Mouse (Mus musculus): Measurements from ENCODE around the gene Ankrd65. TPM values are rescaled to one million over a fixed set of nuclear protein-coding genes. Genes with fewer than 3 reads are reported as not detected.
A peak's percentile ranks its signal among the peaks of the same experiment; 100 is the strongest.

Gene Ankrd65
- total RNA-seq, 2 experiments from 2014 or later = 0.39 TPM; not detected in 1

GRCm38 (mm10) chr4:155846871-155847578 is 56.8 kb downstream of the Ankrd65 start, which contains the start of gene Dvl1:
Dvl1 (plus strand) TSS chr4:155847402.
- peak; percentile 97 to 99 for DNase-seq (ENCODE audit: low spot score in 2 of 2)

DNA sequence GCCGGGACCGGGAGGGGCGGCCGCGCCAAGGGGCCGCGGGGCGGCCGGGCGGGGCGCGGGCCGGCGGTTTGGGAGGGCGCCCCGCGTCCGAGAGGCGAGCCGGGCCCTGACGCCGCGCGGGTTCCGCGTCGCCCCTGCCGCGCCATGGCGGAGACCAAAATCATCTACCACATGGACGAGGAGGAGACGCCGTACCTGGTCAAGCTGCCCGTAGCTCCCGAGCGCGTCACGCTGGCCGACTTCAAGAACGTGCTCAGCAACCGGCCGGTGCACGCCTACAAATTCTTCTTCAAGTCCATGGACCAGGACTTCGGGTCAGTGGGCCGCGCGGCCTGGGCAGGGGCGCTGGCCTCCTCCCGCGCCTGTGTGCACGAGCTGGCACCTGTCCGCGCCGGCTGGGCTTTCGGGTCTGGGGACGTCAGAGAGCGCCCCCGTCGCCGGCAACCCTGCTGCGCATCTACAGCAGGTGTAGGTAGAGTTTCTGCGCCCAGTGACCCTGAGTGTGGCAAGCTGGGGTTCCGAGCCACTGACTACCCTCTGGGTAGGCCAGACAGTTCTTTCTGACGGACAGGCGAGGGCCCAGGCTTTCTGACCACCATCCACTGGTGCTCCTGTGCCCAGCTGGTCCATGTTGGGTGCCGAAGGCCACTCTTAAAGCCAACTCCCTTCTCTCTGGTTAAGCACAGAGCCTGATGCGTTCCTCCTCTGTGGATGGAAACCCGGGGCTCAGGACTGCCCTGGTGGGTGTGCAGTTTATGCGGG is 57.5 kb downstream of the Ankrd65 start:
- no peak for DNase-seq (ENCODE audit: low spot score in 2 of 2)

GRCm38 (mm10) chr4:155848434-155849095 is 58.3 kb downstream of the Ankrd65 start:
- DNase-seq (ENCODE audit: low spot score in 2 of 2) = no peak

Small RNAs within 50 kb of the gene (microRNA-seq; reads per million reads assigned to microRNA genes)
- gene Gm27743 = not detected

Other genes starting within 250 kb of the Ankrd65 start
- gene Nadk, start 228.1 kb upstream of the Ankrd65 start, total RNA-seq (2021) = 10 to 100 TPM; 31.8 to 33.1 TPM
- gene Slc35e2, start 189.0 kb upstream of the Ankrd65 start, total RNA-seq (2021) = 10 to 100 TPM; 12.0 to 13.0 TPM
- gene Cdk11b, start 165.6 kb upstream of the Ankrd65 start, total RNA-seq (2021) = 10 to 100 TPM; 35.8 to 44.0 TPM
- gene Gm10563, start 145.0 kb upstream of the Ankrd65 start, total RNA-seq (2021) = not detected
- gene Mmp23, start 137.1 kb upstream of the Ankrd65 start, total RNA-seq (2021) = 10 to 100 TPM; 30.1 to 37.9 TPM
- gene Mib2, start 121.2 kb upstream of the Ankrd65 start, total RNA-seq (2021) = 10 to 100 TPM; 25.9 to 27.1 TPM
- 10 to 100 TPM in 1 of 2 experiments, 1 to 10 TPM in 1; 9.8 to 10.4 TPM for gene Fndc10, start 96.1 kb upstream of the Ankrd65 start, total RNA-seq (2021)
- 10 to 100 TPM; 61.5 to 63.0 TPM for gene Ssu72, start 85.6 kb upstream of the Ankrd65 start, total RNA-seq (2021)
- 1 to 10 TPM; 1.3 to 1.5 TPM for gene Tmem240, start 55.6 kb upstream of the Ankrd65 start, total RNA-seq (2021)
- 10 to 100 TPM; 44.4 to 46.1 TPM for gene Atad3a, start 29.3 kb upstream of the Ankrd65 start, total RNA-seq (2021)
- 10 to 100 TPM; 23.4 to 26.4 TPM for gene Vwa1, start 15.7 kb upstream of the Ankrd65 start, total RNA-seq (2021)
- gene Tmem88b, start 4.6 kb upstream of the Ankrd65 start, total RNA-seq (2021) = 1 to 10 TPM; 3.8 to 5.1 TPM
- 10 to 100 TPM; 61.5 to 67.5 TPM for gene Mrpl20, start 12.4 kb downstream of the Ankrd65 start, total RNA-seq (2021)
- 10 to 100 TPM; 58.0 to 71.0 TPM for gene Ccnl2, start 22.1 kb downstream of the Ankrd65 start, total RNA-seq (2021)
- gene Aurkaip1, start 40.8 kb downstream of the Ankrd65 start, total RNA-seq (2021) = 10 to 100 TPM; 80.6 to 80.9 TPM
- gene Mxra8, start 49.2 kb downstream of the Ankrd65 start, total RNA-seq (2021) = 100 to 1,000 TPM; 138 to 147 TPM
- gene Dvl1, start 57.0 kb downstream of the Ankrd65 start, total RNA-seq (2021) = 10 to 100 TPM; 82.1 to 85.1 TPM
- gene Tas1r3, start 72.9 kb downstream of the Ankrd65 start, total RNA-seq (2021) = under 1 TPM; 0.26 to 0.34 TPM
- gene Cptp, start 79.0 kb downstream of the Ankrd65 start, total RNA-seq (2021) = 10 to 100 TPM; 14.0 to 17.6 TPM
- gene Ints11, start 79.1 kb downstream of the Ankrd65 start, total RNA-seq (2021) = 10 to 100 TPM; 22.0 to 25.2 TPM
- 10 to 100 TPM; 27.4 to 30.1 TPM for gene Pusl1, start 101.3 kb downstream of the Ankrd65 start, total RNA-seq (2021)
- gene Acap3, start 101.4 kb downstream of the Ankrd65 start, total RNA-seq (2021) = 10 to 100 TPM; 30.1 to 31.6 TPM
- gene Ube2j2, start 153.4 kb downstream of the Ankrd65 start, total RNA-seq (2021) = 10 to 100 TPM; 59.6 to 74.0 TPM
- gene C1qtnf12, start 171.9 kb downstream of the Ankrd65 start, total RNA-seq (2021) = 10 to 100 TPM; 24.0 to 36.0 TPM
- gene B3galt6, start 202.2 kb downstream of the Ankrd65 start, total RNA-seq (2021) = 1 to 10 TPM; 4.8 to 6.0 TPM
- gene Sdf4, start 202.4 kb downstream of the Ankrd65 start, total RNA-seq (2021) = 100 to 1,000 TPM; 116 to 117 TPM
- 1 to 10 TPM in 1 of 2 experiments, under 1 TPM in 1; 0.93 to 1.4 TPM for gene Tnfrsf4, start 223.4 kb downstream of the Ankrd65 start, total RNA-seq (2021)
- under 1 TPM; 0.62 to 0.66 TPM for gene Tnfrsf18, start 235.7 kb downstream of the Ankrd65 start, total RNA-seq (2021)